In the genomic region with DNA sequence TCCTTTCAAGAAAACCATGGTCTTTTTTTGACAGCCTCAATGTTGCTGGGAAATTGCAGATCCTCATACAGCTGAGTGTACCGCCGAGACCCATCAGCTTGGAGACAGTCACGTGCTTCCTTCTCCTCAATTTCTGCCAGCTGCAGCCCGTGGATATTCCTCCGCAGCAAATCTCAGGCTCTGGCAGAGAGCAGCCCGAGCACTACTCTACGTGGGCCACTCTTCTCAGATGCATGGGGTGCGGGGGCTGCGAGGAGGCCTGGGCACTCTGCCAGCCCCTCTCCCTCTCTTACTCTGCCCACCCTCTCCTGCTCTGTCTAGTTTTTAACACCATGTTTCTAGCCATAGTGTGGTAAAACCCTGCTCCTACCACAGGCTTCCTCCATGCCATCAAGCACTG, we compare ENCODE assay signal across 10 mouse cellular contexts. TPM values are rescaled to one million over a fixed set of nuclear protein-coding genes. Genes with fewer than 3 reads are reported as not detected.
DNase-seq lines count a peak whose midpoint lies in the region; ATAC-seq and TF ChIP-seq lines count a peak whose summit lies in the region.
"Had no signal": no experiment of that assay in that cellular context is flagged by ENCODE, and none has a peak within 500 bp of the region (broad histone marks: within the 10 kb centered on the region; RNA-seq: fewer than 3 reads in every experiment).

No protein-coding gene starts in this region.

- no peak overlapping the region for H3K9ac ChIP-seq in hindbrain, embryonic 14.5 days
- no peak overlapping the region for H3K9ac ChIP-seq in hindbrain, embryonic 11.5 days (ENCODE audit: low read depth, low read length)
- no peak overlapping the region for H3K9ac ChIP-seq in limb, embryonic 13.5 days

- no peak overlapping the region for H3K4me3 ChIP-seq in hindbrain, embryonic 14.5 days (replicated peaks; ENCODE audit: low read length)
- no peak overlapping the region for H3K4me3 ChIP-seq in hindbrain, embryonic 11.5 days (ENCODE audit: low read depth, low read length)
- H3K4me3 ChIP-seq in limb, embryonic 13.5 days, result no peak overlapping the region

- WGBS in hindbrain, embryonic 14.5 days, result 70% methylated on average over 9 of the region's 9 CpGs
- 86% methylated on average over 9 of the region's 9 CpGs for WGBS in hindbrain, embryonic 11.5 days
- WGBS in limb, embryonic 13.5 days, result 55% methylated on average over 9 of the region's 9 CpGs

- H3K27ac ChIP-seq in hindbrain, embryonic 14.5 days, result no peak overlapping the region
- no peak overlapping the region for H3K27ac ChIP-seq in hindbrain, embryonic 11.5 days (ENCODE audit: low read depth, low read length)
- no peak overlapping the region for H3K27ac ChIP-seq in limb, embryonic 13.5 days

- H3K4me2 ChIP-seq in hindbrain, embryonic 14.5 days (replicated peaks), result no peak overlapping the region
- H3K4me2 ChIP-seq in hindbrain, embryonic 11.5 days (replicated peaks; ENCODE audit: low read depth, low read length), result no peak overlapping the region
- peak overlapping the region; percentile 14; the same call in 1 of the 2 replicates for H3K4me2 ChIP-seq in limb, embryonic 13.5 days (replicated peaks)

- H3K27me3 ChIP-seq in hindbrain, embryonic 14.5 days (ENCODE audit: control insufficient read depth, insufficient read depth, low read length), result no peaks in the 10 kb centered on the region
- no peaks in the 10 kb centered on the region for H3K27me3 ChIP-seq in hindbrain, embryonic 11.5 days (ENCODE audit: control insufficient read depth, insufficient read depth, low read length)
- H3K27me3 ChIP-seq in limb, embryonic 13.5 days, result no peaks in the 10 kb centered on the region
- H3K27me3 ChIP-seq: CH12.LX had no signal

- H3K36me3 ChIP-seq in hindbrain, embryonic 14.5 days (replicated peaks; ENCODE audit: control insufficient read depth, insufficient read depth), result no peaks in the 10 kb centered on the region
- H3K36me3 ChIP-seq in hindbrain, embryonic 11.5 days (ENCODE audit: control insufficient read depth, insufficient read depth, low read length), result no peaks in the 10 kb centered on the region
- H3K36me3 ChIP-seq in limb, embryonic 13.5 days, result no peaks in the 10 kb centered on the region

- no peaks in the 10 kb centered on the region for H3K4me1 ChIP-seq in hindbrain, embryonic 14.5 days (replicated peaks; ENCODE audit: control insufficient read depth, insufficient read depth, low read length)
- no peaks in the 10 kb centered on the region for H3K4me1 ChIP-seq in hindbrain, embryonic 11.5 days (replicated peaks; ENCODE audit: control insufficient read depth, insufficient read depth, low read length)
- H3K4me1 ChIP-seq in limb, embryonic 13.5 days, result peaks cover 9% of the 10 kb centered on the region

- no peak for TF ChIP-seq POLR2A in brain, embryonic 14.5 days (IDR thresholded peaks at IDR 0.05; ENCODE audit: borderline replicate concordance, extremely low read depth, insufficient read depth, insufficient read length, poor library complexity, severe bottlenecking)

- TF ChIP-seq CTCF in brain, embryonic 14.5 days (IDR thresholded peaks at IDR 0.05; ENCODE audit: borderline replicate concordance, extremely low read depth, insufficient read depth, insufficient read length), result no peak

- ATAC-seq in hindbrain, embryonic 14.5 days (ENCODE audit: low FRiP score), result peak; percentile 73; the same call in 1 of the 2 replicates
- ATAC-seq in hindbrain, embryonic 11.5 days (ENCODE audit: low FRiP score), result no peak
- ATAC-seq in limb, embryonic 13.5 days (ENCODE audit: low FRiP score, low read depth), result peak; percentile 81

- H3K9me3 ChIP-seq in hindbrain, embryonic 14.5 days (ENCODE audit: control insufficient read depth, low read length), result no peaks in the 10 kb centered on the region
- H3K9me3 ChIP-seq in hindbrain, embryonic 11.5 days (ENCODE audit: control insufficient read depth, low read length), result no peaks in the 10 kb centered on the region
- H3K9me3 ChIP-seq in limb, embryonic 13.5 days, result no peaks in the 10 kb centered on the region

- no peak for DNase-seq in hindbrain, embryonic 14.5 days (ENCODE audit: low spot score)
- no peak for DNase-seq in hindbrain, embryonic 11.5 days (ENCODE audit: low spot score)
- DNase-seq in brain, embryonic 14.5 days (ENCODE audit: low read depth), result peak; percentile 73
- peak; percentile 31 to 35 for DNase-seq in frontal cortex, postnatal 25 days (ENCODE audit: low spot score in 2 of 2)
- DNase-seq in spleen, postnatal 10 days (ENCODE audit: low spot score in 2 of 2), result no peak
- DNase-seq in spleen, postnatal 14 days (ENCODE audit: low spot score in 2 of 2), result no peak
- DNase-seq in urinary bladder, adult 18-20 months (ENCODE audit: low spot score in 2 of 2), result no peak
- DNase-seq: cerebellum, adult 8-10 months had no signal

RNA-seq across cellular contexts. Expression of a gene that starts 55.1 kb away (rescaled TPM):
- polyA plus RNA-seq in hindbrain, embryonic 14.5 days (2014; fragmentation: Nextera tagmentation; extraction: Ambion mirVana), result 76.8 and 88.0 TPM in 2 replicates
- polyA plus RNA-seq in hindbrain, embryonic 11.5 days (2014; fragmentation: Nextera tagmentation; extraction: Ambion mirVana), result 10.9 and 11.5 TPM in 2 replicates
- 49.7 and 62.2 TPM in 2 replicates for polyA plus RNA-seq in brain, embryonic 14.5 days (2012; rRNA removed)
- 1.8 and 2.2 TPM in 2 replicates for polyA plus RNA-seq in limb, embryonic 13.5 days (2015; fragmentation: Nextera tagmentation; extraction: Ambion mirVana)

Comparison
In these comparisons a context has a peak if more than half of its experiments do, and no peak if none do; other contexts are left out.
1. DNase-seq: peak in brain, embryonic 14.5 days (single experiment) and frontal cortex, postnatal 25 days (2 of 2); none in hindbrain, embryonic 14.5 days (single experiment), hindbrain, embryonic 11.5 days (single experiment), spleen, postnatal 10 days (0 of 2), spleen, postnatal 14 days (0 of 2) and urinary bladder, adult 18-20 months (0 of 2).